Mouse (Mus musculus) intestine, embryonic 16.5 days (tissue): ENCODE measurements around the gene Krt14. TPM values are rescaled to one million over a fixed set of nuclear protein-coding genes. Genes with fewer than 3 reads are reported as not detected.
A peak's percentile ranks its signal among the peaks of the same experiment; 100 is the strongest.

Experiments used
- ATAC-seq: fragments of 200-750 bp; cut with Nextera tagmentation; 2 replicates; pipeline ENCODE4 v1.8.0; 2017; ENCODE audit warnings: moderate TSS enrichment, moderate library complexity
- H3K27ac ChIP-seq: fragments of 300-500 bp; sonication (generic); 2 replicates; pipeline ENCODE4 v1.5.1; 2014; ENCODE audit warnings: mild to moderate bottlenecking, low read length
- H3K27me3 ChIP-seq: fragments of 300-500 bp; sonication (generic); replicated peaks from 2 replicates; pipeline ENCODE4 v1.6.1; 2014; ENCODE audit warnings: low read length, control low read depth, mixed read lengths; ENCODE audit not compliant: control insufficient read depth, insufficient read depth
- H3K36me3 ChIP-seq: fragments of 300-500 bp; sonication (generic); 2 replicates; pipeline ENCODE4 v1.6.1; 2014; ENCODE audit warnings: low read length, control low read depth; ENCODE audit not compliant: control insufficient read depth, insufficient read depth
- H3K4me1 ChIP-seq: fragments of 300-500 bp; sonication (generic); 2 replicates; pipeline ENCODE4 v1.6.1; 2014; ENCODE audit warnings: low read length, control low read depth, mixed read lengths; ENCODE audit not compliant: control insufficient read depth, insufficient read depth
- H3K4me2 ChIP-seq: fragments of 300-500 bp; sonication (generic); 2 replicates; pipeline ENCODE4 v1.6.1; 2014; ENCODE audit warnings: low read depth, low read length, control low read depth
- H3K4me3 ChIP-seq: fragments of 300-500 bp; sonication (generic); 2 replicates; pipeline ENCODE4 v1.5.1; 2014; ENCODE audit warnings: mild to moderate bottlenecking, low read length
- H3K9ac ChIP-seq: fragments of 300-500 bp; sonication (generic); 2 replicates; pipeline ENCODE4 v1.6.1; 2014; ENCODE audit warnings: low read depth, low read length
- H3K9me3 ChIP-seq: fragments of 300-500 bp; sonication (generic); 2 replicates; pipeline ENCODE4 v1.6.1; 2016; ENCODE audit warnings: low read length, control low read depth; ENCODE audit not compliant: control insufficient read depth
- WGBS: fragments of 180-500 bp; shearing (Covaris S2); extraction: QIAGEN DNeasy Blood & Tissue Kit; methylation state at CpG from one replicate; pipeline ENCODE4 v1.1.7; 2014; 5-methylcytosine and 5-hydroxymethylcytosine counted together
- polyA plus RNA-seq: library from polyadenylated mRNA; unstranded; fragments of >200 nt; fragmentation: Nextera tagmentation; extraction: Ambion mirVana; gene quantifications from 2 replicates; pipeline ENCODE4 v1.2.1, GENCODE M21; 2015

Gene Krt14
- polyA plus RNA-seq, 1 experiment from 2014 or later: 7.3 TPM

DNA sequence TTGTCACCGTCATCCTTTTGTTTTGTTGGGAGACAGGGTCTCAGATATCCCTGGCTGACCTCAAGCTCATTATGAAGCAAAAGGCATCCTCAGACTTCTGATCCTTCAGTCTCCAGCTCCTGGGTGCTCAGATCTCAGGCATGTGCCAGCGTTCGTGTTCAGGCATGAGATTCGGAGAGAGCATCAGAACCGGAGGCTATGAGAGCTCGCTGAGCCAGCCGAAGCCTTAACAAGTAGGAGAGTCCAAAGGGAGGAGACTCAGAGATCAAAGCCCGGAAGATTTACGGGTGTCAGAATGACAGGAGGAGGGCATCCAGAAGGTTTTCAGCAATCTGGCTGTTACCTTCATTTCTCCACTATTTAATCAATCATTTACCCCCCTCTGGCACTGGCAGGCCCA, 30.6 kb downstream of the Krt14 start:
- Histone ChIP-seq H3K27ac (no peak overlapping the region), H3K9ac (no peak overlapping the region), H3K4me2 (no peak overlapping the region), H3K27me3 (no peaks in the 10 kb centered on the region), H3K36me3 (no peaks in the 10 kb centered on the region), H3K4me1 (no peaks in the 10 kb centered on the region), H3K4me3 (no peak overlapping the region), H3K9me3 (no peaks in the 10 kb centered on the region)
- no peak for ATAC-seq
- WGBS: 48% methylated on average over 9 of the region's 9 CpGs

DNA sequence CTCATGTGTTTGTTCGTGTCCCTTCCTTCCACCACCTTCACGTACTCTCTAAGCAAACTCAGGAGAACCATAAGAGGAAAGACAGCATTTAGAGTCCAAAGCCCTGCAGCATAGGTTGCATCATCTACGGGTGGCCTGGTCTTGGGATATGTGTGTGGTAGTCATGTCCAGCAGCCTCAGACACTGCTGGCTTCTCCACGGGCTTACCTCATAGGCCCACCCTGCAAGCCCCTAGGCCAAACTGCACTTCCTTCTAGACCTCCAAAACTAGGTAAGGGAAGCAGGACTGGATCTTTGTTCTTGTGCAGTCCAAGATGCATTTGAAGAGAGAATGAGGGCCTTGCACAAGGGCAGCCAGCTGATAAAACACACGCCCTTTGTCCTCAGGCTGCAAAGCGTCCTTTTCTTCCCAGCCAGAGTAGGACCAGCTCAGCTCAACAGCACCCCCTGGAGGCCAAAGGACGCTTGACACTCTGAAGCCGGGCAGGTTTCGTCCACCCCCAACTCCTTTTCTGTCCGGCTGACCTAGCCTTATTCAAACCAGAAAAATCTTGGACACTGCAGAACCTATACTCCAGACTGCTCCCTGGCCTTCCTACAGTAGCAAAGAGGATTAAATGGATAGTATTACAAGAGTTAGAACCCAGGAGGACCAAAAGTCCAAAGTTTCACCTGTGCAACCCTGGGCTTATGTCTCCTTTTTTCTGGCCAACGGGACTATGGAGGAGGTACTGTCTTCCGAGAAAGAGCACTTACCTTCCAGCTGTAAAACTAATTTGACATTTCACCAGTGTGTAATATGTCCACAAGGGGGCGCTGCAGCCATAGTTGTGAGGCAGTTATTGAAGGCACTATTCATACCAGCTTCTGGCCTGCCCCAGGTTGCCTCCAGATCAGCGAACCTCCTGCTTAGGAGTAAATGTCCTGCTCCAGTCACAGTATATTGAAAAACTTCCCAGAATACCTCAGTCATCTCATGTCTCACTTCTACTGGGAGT, 38.3 kb downstream of the Krt14 start:
- no peaks in the 10 kb centered on the region for H3K27me3 ChIP-seq
- no peak overlapping the region for H3K9ac ChIP-seq
- peak overlapping the region; percentile 38 for H3K4me2 ChIP-seq
- ATAC-seq: peak; percentile 61
- no peak overlapping the region for H3K4me3 ChIP-seq
- 21% methylated on average over 14 of the region's 14 CpGs for WGBS
- peaks cover 27% of the 10 kb centered on the region for H3K4me1 ChIP-seq
- no peaks in the 10 kb centered on the region for H3K9me3 ChIP-seq
- no peaks in the 10 kb centered on the region for H3K36me3 ChIP-seq
- peak overlapping the region; percentile 76 for H3K27ac ChIP-seq

DNA sequence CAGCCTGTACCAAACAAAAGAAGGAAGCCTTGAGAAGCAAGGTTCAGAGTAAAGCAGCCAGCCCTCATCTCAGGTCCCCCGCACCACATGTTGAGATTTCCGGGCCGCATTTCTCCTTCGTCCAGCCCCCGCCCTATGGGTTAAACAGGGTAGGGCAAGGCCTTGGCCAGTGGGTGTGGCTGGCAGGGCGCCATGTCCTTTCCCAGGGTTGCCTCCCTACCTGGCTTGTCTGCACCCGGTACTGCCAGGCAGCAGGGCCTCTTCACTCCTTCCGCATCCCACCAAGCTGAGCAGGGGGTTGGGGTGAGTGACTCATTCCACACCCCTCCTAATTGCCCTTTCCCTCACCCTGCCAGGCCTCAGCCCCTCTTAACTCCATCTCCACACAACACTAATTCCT, 39.3 kb downstream of the Krt14 start:
- H3K4me3 ChIP-seq: no peak overlapping the region
- H3K27ac ChIP-seq: peak overlapping the region; percentile 76
- no peaks in the 10 kb centered on the region for H3K9me3 ChIP-seq
- H3K36me3 ChIP-seq: no peaks in the 10 kb centered on the region
- H3K4me2 ChIP-seq: peak overlapping the region; percentile 8; the same call in 1 of the 2 replicates
- peaks cover 28% of the 10 kb centered on the region for H3K4me1 ChIP-seq
- peak; percentile 74 for ATAC-seq
- no peaks in the 10 kb centered on the region for H3K27me3 ChIP-seq
- WGBS: 48% methylated on average over 8 of the region's 8 CpGs
- H3K9ac ChIP-seq: peak overlapping the region; percentile 6; the same call in 1 of the 2 replicates

DNA sequence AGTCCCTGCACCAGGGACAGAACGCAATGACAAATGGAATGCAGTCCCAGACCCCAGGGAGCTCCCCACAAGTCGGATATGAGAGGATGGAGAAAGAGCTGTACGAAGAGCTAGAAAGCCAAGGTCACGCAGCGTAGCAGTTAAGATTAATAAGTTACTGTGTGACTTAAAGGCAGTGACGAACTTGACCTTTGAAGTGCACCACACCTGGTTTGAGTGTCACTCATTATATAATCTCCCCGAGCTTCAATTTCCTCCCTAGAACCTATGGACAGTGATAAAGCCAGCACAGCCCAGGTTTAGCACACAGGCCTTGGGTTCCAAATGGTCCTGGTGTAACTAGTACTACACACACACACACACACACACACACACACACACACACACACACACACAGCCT, 43.0 kb downstream of the Krt14 start:
- Histone ChIP-seq H3K4me1 (peaks cover 28% of the 10 kb centered on the region), H3K9me3 (no peaks in the 10 kb centered on the region), H3K9ac (no peak overlapping the region), H3K4me2 (peak overlapping the region; percentile 37), H3K27ac (peak overlapping the region; percentile 72), H3K27me3 (no peaks in the 10 kb centered on the region), H3K4me3 (no peak overlapping the region), H3K36me3 (no peaks in the 10 kb centered on the region)
- WGBS: 36% methylated on average over 7 of the region's 7 CpGs
- ATAC-seq: peak; percentile 53

DNA sequence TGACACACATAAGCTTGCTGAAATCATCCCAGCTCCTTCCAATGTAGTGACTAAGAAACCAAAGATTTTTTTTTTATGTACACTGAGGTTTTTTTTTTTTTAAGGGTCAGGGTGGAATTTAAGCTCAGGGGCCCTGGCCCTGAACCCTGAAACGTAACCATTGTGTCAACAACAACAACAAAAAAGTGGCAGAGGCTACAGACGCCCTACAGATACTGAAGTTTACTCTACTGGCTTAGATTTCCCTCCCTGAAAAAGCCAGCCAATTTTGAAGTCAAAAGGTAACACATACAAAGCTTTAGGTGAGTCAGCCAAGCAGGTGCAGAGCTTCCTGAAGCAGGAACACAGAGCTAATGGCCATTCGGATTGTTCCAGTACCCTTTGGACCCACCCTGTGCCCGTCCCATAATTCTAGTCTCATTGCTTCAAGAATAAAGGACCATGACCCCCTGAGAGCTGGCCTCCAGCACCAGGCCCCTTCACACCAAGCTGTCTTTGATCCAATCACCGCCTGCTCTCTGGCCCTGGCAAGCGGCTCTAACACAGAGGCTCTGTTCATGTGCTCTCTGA, 49.4 kb downstream of the Krt14 start:
- Histone ChIP-seq H3K36me3 (no peaks in the 10 kb centered on the region), H3K9ac (no peak overlapping the region), H3K4me1 (peaks cover 19% of the 10 kb centered on the region), H3K9me3 (no peaks in the 10 kb centered on the region), H3K27ac (peak overlapping the region; percentile 92), H3K27me3 (no peaks in the 10 kb centered on the region), H3K4me2 (peak overlapping the region; percentile 20), H3K4me3 (no peak overlapping the region)
- WGBS: 33% methylated on average over 6 of the region's 6 CpGs
- peak; percentile 66 for ATAC-seq

DNA sequence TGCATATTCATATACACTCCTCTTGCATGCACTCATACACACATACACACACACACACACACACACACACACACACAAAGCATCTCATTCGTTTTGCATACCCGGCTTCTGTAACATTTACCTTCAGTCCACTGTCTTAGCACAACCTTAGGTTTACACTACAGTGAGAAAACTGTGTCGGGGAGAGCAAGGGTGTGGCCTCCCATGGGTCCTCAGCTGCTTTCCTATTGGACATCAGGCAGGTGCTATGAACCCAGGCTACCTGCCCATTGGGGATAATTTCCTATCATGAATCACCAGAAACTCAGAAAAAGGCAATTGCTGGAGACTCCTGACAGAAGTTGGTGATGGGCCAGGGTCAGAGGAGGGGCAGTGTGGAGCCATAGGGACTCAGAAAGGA, 50.0 kb downstream of the Krt14 start:
- ATAC-seq: peak; percentile 51
- Histone ChIP-seq H3K9ac (no peak overlapping the region), H3K27me3 (no peaks in the 10 kb centered on the region), H3K36me3 (no peaks in the 10 kb centered on the region), H3K9me3 (no peaks in the 10 kb centered on the region), H3K27ac (peak overlapping the region; percentile 92), H3K4me1 (peaks cover 19% of the 10 kb centered on the region), H3K4me3 (peak overlapping the region; percentile 23; the same call in 1 of the 2 replicates), H3K4me2 (peak overlapping the region; percentile 20)
- WGBS: 64% methylated on average over 3 of the region's 3 CpGs

DNA sequence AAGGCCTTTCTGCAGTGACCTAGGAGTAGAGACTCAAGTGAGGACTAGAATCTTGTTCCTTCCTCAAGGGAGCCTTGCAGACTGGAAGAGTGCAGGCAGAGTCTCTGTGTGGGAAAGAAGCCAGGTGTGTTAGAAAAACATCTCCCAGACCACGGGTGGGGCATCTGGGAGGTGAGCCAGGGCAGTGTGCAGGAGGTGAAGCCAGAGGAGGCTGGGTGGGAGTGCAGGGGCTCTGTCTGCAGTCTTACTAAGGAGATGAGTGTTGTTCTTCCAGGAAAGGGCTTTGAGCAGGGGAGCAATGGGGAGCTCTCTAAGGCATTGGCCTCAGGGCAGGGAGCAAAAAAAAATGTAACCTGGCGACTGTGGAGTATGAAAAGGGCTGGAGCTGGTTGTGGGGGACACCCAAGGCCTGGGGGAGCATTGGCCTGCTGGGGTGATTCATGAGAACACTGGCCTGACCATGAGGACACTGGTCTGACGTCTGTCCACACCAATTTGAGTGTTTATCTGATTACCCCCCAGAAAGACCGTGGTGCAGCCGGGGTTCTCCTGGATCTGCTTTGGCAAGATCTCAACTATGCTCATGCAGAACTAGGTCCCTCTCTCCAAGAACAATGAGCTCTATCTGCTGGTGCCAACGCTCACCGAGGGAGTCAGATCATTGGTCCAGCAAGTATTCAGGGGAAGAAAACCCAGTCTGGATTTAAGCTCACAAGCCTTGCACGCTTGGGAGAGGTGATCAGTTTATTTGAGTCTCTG, 51.7 kb downstream of the Krt14 start:
- ATAC-seq: no peak
- Histone ChIP-seq H3K9me3 (no peaks in the 10 kb centered on the region), H3K4me1 (peaks cover 21% of the 10 kb centered on the region), H3K36me3 (no peaks in the 10 kb centered on the region), H3K27ac (peak overlapping the region; percentile 82), H3K4me2 (peak overlapping the region; percentile 33; the same call in 1 of the 2 replicates), H3K4me3 (no peak overlapping the region), H3K9ac (peak overlapping the region; percentile 30), H3K27me3 (no peaks in the 10 kb centered on the region)
- WGBS: 50% methylated on average over 8 of the region's 8 CpGs
